Mouse (Mus musculus) right cerebral cortex, postnatal 10 days (tissue): Measurements from ENCODE around the gene Cyp3a57.
"Not testable (repeated sequence)": the region's sequence is repeated elsewhere in the genome, so short reads cannot be mapped to it uniquely, and the experiment has no call there.

Source experiments
- DNase-seq, 2 experiments: peaks; one replicate each; pipeline ENCODE4 v3.0.0; 2021; ENCODE audit warnings: low spot score in 2 of 2

Cyp3a57 gene

DNA sequence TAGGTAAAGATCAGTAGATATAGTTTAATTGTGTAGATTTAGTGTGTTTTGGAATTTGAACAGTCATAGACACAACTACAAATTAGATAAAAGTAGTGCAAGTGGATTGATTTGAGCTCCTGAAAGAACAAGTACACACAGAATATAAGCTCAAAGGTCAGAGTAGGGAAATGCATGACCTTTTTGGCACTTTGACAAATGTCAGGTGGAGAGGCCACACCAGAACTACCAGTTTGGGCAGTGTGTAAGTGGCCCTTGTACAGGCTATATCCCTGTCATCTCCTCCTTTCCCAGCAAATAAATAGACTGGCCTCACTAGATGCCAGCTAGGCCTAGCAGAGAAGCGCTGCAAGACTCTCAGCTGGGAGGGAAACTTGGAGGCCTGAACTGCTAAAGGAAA is at the start of gene Cyp3a57:
Cyp3a57 (plus strand) TSS at position 339 of the 400 bp plus-strand sequence.
- no peak for DNase-seq

GRCm38 (mm10) chr5:145300469-145300868 is 44.6 kb upstream of the Cyp3a57 start:
- DNase-seq: no peak

GRCm38 (mm10) chr5:145301796-145302195 is 43.3 kb upstream of the Cyp3a57 start:
- not testable (repeated sequence) for DNase-seq

DNA sequence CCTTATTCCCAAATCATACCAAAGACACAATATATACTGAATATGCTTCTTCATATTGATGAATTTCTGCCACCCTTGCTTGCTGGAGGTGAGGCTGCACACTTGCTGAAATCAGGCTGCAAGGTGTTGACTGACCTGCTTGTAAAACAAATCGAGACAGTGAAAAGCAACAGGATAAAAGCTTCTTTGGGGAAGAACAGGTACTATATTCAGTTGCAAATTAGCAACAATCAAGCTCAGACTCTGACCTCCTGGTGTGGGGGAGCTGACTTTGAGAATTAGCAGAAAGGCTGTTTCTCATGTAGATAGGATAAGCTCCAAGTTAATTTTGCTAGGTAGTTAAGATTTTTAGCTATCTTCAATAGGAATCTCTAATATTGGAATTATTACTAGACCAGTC is 42.7 kb upstream of the Cyp3a57 start:
- no peak for DNase-seq

- not testable (repeated sequence) for DNase-seq
These were observed 38.1 kb upstream of the Cyp3a57 start for GRCm38 (mm10) chr5:145306953-145307352.

GRCm38 (mm10) chr5:145307811-145308210 is 37.3 kb upstream of the Cyp3a57 start:
- DNase-seq: not testable (repeated sequence)

GRCm38 (mm10) chr5:145313845-145314244 is 31.2 kb upstream of the Cyp3a57 start:
- DNase-seq: no peak

- DNase-seq: no peak
These were observed 27.9 kb upstream of the Cyp3a57 start for GRCm38 (mm10) chr5:145317141-145317540.

GRCm38 (mm10) chr5:145338756-145339155 is 6.3 kb upstream of the Cyp3a57 start:
- DNase-seq: not testable (repeated sequence)

GRCm38 (mm10) chr5:145349697-145350096 is 4.6 kb downstream of the Cyp3a57 start:
- no peak for DNase-seq

- DNase-seq: no peak
These were observed 8.0 kb downstream of the Cyp3a57 start for GRCm38 (mm10) chr5:145353081-145353480.

DNA sequence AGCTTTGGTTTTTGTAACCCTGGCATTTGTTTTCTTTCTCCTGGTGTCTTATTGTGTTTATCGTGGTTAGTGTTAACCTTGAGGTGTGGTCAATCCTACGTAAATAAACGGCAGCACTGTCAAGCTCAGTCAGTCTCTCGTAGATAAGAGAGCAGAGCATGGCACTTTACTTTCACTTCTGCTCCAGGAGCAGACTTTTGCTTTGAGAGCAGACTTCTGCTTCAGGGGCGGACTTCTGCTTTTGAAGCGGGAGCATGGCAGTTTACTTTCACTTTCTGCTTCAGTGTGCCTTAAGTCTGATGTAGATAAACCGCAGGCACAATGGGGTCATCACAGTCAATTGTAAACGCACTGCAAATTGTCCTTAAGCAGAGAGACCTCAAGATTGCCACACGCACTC is 70.3 kb downstream of the Cyp3a57 start:
- DNase-seq: not testable (repeated sequence)

GRCm38 (mm10) chr5:145422287-145422686 is 77.2 kb downstream of the Cyp3a57 start:
- DNase-seq: no peak

- DNase-seq: no peak
These were observed 85.9 kb downstream of the Cyp3a57 start for GRCm38 (mm10) chr5:145431004-145431403.

GRCm38 (mm10) chr5:145433688-145434087 is 88.6 kb downstream of the Cyp3a57 start:
- no peak for DNase-seq
